Mouse (Mus musculus): Measurements from ENCODE around the gene Ephb2. TPM values are rescaled to one million over a fixed set of nuclear protein-coding genes. Genes with fewer than 3 reads are reported as not detected.

The Ephb2 gene
- total RNA-seq (2021) = 10 to 100 TPM; 15.2 to 21.4 TPM

GRCm38 (mm10) chr4:136835621-136836386, at the start of gene Ephb2:
TSS of gene Ephb2 (minus strand) at chr4:136835988.
- intact Hi-C loops (cut with DNase I) = loop anchor here (2.0 kb wide), 1 partner anchor 43 kb away; no protein-coding TSS in a partner anchor
- peak; percentile 78 to 79 for DNase-seq (ENCODE audit: low spot score in 2 of 2)

- intact Hi-C loops (cut with DNase I) = no loop called here
- DNase-seq (ENCODE audit: low spot score in 2 of 2) = peak in 1 of 2 experiments; percentile 42
These were observed 42.8 kb upstream of the Ephb2 start for GRCm38 (mm10) chr4:136878601-136879000.

GRCm38 (mm10) chr4:136878171-136878570, 42.4 kb upstream of the Ephb2 start:
- DNase-seq (ENCODE audit: low spot score in 2 of 2) = no peak
- intact Hi-C loops (cut with DNase I) = no loop called here

- intact Hi-C loops (cut with DNase I) = loop anchor here (2.0 kb wide), 1 partner anchor 198 kb away; no protein-coding TSS in a partner anchor
These were observed 41.2 kb upstream of the Ephb2 start for GRCm38 (mm10) chr4:136876971-136877370.

DNA sequence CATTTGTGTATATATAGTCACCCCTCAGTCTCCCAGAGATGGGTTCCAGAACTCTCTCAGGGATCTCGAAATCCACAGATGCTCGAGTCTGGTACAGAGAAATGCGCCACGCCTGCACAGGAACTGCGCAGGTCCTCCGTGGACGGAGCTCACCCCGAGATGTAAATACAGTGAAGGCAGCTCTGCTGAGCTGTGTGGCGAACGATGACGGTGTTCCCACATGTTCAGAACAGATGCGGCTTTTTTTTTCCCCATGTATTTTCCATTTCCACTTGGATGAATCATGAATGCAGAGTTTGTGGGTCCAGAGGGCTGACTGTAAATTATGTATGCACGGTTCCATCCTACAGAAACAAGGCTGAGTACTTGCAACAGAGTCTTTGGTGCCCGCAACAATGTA, 39.2 kb upstream of the Ephb2 start:
- DNase-seq (ENCODE audit: low spot score in 2 of 2) = peak in 1 of 2 experiments; percentile 73
- intact Hi-C loops (cut with DNase I) = loop anchor here (1.0 kb wide), 1 partner anchor 226 kb away; no protein-coding TSS in a partner anchor

More at GRCm38 (mm10) chr4:136876971-136877370, 41.2 kb upstream of the Ephb2 start:
- peak in 1 of 2 experiments; percentile 62 for DNase-seq (ENCODE audit: low spot score in 2 of 2)

DNA sequence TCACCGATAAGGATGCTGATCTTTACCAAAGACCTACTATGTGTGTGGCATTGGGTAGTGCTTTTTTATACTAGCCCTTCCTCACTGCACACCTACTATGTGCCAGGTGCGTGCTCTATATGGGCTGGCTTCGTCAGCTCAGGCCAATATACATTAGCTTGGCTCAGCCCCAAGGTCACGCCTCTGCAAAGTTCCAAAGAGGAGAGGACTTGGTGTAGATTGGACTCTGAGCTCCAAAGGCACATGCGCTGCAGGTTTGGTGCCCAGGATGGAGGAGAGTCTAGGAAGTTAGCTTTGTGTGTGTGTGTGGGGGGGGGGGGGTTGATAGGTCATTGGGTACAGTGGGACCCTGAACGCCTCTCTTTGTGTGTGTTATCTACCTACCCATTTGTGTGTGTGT, 32.6 kb upstream of the Ephb2 start:
- DNase-seq (ENCODE audit: low spot score in 2 of 2) = no peak
- intact Hi-C loops (cut with DNase I) = no loop called here

- intact Hi-C loops (cut with DNase I) = no loop called here
- DNase-seq (ENCODE audit: low spot score in 2 of 2) = no peak
These were observed 32.0 kb upstream of the Ephb2 start for GRCm38 (mm10) chr4:136867690-136868345.

DNA sequence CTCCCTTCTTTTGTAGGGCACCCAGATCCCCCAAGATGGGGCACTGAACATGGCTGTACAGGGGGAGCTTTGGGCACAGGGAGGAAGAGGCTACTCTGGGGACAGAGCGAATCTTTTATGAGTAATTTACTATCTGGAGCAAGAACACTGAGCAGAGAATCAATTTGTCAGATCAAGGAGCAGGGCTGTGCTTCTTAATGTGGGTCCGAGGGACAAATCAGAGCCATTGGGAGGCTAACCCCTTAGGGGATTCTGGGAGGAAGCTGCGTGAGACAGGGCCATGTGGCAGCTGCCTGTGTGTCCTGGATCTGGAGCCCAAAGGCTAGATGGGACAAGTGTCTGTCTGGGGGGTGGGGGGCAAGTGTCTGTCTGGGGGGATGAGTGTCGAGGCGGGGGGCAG, 29.7 kb upstream of the Ephb2 start:
- intact Hi-C loops (cut with DNase I) = no loop called here
- no peak for DNase-seq (ENCODE audit: low spot score in 2 of 2)

- DNase-seq (ENCODE audit: low spot score in 2 of 2) = no peak
- intact Hi-C loops (cut with DNase I) = no loop called here
These were observed 29.1 kb upstream of the Ephb2 start for GRCm38 (mm10) chr4:136864751-136865470.

DNA sequence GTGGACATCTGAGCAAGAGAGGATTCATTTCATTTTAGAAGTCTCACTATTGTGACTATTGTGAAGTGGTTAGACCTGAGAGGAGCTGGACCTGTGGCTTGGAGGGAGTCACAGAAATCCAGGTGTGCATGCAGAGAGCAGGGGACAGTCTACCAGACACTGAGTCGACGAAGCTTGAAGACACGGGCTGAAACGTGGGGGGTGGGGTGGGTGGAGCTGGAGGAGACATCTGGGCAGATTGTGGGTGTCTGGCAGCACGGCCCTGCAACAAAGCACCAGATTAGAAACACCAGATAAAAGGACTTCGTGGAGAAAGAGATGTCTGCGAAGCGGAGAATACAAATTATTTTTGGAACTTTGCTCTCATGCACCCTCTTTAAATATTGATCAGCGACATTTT, 27.7 kb upstream of the Ephb2 start:
- peak in 1 of 2 experiments; percentile 26 for DNase-seq (ENCODE audit: low spot score in 2 of 2)
- intact Hi-C loops (cut with DNase I) = no loop called here

DNA sequence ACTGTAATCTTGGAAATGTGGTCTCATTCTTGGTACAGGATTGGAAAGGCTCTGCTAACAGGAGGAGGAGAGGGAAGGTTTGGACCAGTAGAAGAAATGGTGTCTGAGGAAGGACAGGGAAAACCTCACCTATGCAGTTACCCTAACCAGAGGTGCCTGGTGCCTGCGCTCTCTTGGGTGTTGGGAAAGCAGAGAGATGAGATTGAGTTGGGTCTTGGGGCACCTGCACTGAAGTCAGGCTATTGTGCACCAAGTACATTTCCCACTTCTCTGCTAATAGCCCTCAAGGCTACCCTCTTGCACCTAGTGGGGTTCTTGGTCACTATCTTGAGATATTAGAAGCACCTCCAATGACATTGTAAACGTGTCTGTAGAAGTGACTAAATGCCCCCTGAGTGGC, 26.6 kb upstream of the Ephb2 start:
- intact Hi-C loops (cut with DNase I) = no loop called here

GRCm38 (mm10) chr4:136861806-136862205, 26.0 kb upstream of the Ephb2 start:
- DNase-seq (ENCODE audit: low spot score in 2 of 2) = no peak
- intact Hi-C loops (cut with DNase I) = no loop called here

More for the DNA sequence above, 26.6 kb upstream of the Ephb2 start:
- DNase-seq (ENCODE audit: low spot score in 2 of 2) = no peak

- intact Hi-C loops (cut with DNase I) = no loop called here
- DNase-seq (ENCODE audit: low spot score in 2 of 2) = no peak
These were observed 24.2 kb upstream of the Ephb2 start for GRCm38 (mm10) chr4:136860022-136860421.

DNA sequence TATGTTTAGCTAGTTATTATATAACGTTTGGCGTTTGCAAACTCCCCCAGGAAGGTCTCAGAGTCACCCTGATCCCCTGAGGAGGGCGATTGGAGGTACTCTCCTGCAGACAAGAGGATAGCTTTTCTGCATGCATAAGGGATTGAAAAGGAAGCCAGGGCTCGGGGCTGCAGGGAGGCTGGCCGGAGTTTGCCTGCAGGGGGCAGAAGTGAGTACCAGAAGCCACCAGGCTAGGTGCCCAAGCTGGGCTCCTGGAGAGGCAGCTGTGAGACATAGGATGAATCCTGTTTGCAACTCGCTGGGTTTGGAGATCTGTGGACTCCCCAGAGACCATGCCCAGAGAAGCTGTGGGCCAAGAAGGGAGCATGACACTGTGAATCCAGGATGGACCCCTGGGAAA, 19.3 kb upstream of the Ephb2 start:
- DNase-seq (ENCODE audit: low spot score in 2 of 2) = peak in 1 of 2 experiments; percentile 48
- intact Hi-C loops (cut with DNase I) = no loop called here

- no peak for DNase-seq (ENCODE audit: low spot score in 2 of 2)
- intact Hi-C loops (cut with DNase I) = no loop called here
These were observed 17.2 kb upstream of the Ephb2 start for GRCm38 (mm10) chr4:136852989-136853388.

DNA sequence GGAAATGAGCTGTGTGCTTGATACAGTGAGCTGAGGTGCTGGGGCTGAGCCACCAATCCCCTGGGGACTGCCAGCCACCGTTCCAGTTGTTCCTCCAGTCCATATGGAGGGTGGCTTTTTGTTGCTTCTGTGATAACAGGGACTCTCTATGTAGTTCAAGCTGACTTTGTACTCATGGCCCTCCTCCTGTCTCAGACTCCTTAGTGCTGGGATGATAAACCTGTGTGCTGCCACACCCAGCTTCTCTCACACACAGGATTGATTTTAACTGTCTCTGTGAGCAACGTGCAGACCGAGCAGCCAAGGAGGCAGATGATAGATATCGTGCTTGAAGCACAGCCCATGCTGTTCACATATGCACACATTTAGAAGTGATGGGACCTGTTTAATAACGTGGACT, 16.3 kb upstream of the Ephb2 start:
- intact Hi-C loops (cut with DNase I) = no loop called here

DNA sequence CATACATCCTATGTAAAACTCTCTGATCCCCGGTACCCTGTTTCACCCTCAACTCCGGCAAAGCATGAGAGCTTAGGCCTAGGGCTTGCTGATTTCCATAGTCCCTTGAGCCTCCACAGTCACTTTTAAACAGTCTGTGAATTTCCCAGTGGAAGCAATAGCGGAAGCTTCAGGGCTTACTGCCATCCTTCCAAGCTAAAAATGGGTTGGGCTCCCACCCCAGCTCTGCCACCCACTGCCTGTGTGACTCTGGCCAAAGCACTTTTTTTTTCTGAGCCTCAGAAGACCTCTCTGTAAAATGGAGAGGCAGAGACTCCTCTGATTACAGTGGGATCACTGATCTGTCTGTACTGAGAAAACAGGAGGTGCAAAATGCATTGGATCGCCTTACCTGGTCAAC, 12.8 kb upstream of the Ephb2 start:
- peak; percentile 18 to 84 for DNase-seq (ENCODE audit: low spot score in 2 of 2)
- intact Hi-C loops (cut with DNase I) = no loop called here

More for the DNA sequence above, 16.3 kb upstream of the Ephb2 start:
- no peak for DNase-seq (ENCODE audit: low spot score in 2 of 2)

DNA sequence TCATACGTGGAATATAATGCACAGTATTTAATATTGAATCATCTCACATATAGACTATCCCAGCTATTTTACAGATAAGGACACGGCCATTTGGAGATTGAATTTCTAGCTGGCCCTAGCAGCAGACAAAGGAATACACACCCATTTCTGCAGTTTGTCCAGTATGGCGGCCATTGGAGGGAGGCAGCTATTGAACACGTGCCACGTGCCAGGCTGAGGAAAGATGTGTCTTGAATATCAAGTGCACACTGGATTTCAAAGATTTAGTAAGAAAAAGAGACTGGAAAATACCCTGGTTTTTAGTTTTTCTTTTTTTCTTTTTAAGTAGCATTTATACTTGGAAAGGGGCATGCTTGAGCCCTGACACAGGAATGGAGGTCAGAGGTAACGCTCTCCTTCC, 11.4 kb upstream of the Ephb2 start:
- no peak for DNase-seq (ENCODE audit: low spot score in 2 of 2)
- intact Hi-C loops (cut with DNase I) = no loop called here

- DNase-seq (ENCODE audit: low spot score in 2 of 2) = no peak
- intact Hi-C loops (cut with DNase I) = no loop called here
These were observed 7.0 kb upstream of the Ephb2 start for GRCm38 (mm10) chr4:136842802-136843201.

DNA sequence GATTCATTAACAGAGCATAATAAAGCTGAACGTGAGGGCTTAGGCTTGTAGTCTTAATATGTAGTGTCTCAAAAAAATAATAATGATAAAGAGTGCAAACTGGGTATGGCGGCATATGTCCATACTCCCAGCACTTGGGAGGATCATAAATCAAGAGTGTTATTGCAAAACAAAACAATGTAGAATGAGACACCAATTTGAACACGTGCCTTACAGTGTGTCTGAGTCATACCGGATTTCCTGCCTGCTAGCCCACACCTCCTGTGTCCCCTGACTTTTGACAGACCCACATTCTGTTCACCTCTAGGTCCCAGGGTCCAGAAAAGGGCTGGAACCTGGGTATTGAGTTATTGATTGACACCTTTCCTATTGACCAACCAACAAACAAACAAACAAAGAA, 6.2 kb upstream of the Ephb2 start:
- no peak for DNase-seq (ENCODE audit: low spot score in 2 of 2)
- intact Hi-C loops (cut with DNase I) = no loop called here

Measured in left cerebral cortex, postnatal 25 days (tissue).